Mouse (Mus musculus) spleen, adult 2 months (tissue): ENCODE results near the gene Nav3. TPM values are rescaled to one million over a fixed set of nuclear protein-coding genes. Genes with fewer than 3 reads are reported as not detected.

Experiments used
- DNase-seq, 2 experiments: peaks; one replicate each; pipeline versions ENCODE4 v3.0.0 to v3.0.0-alpha.2; 2012 to 2021; ENCODE audit warnings: low spot score in 2 of 2, low read depth in 1 of 2
- H3K27ac ChIP-seq: fragments of 200-500 bp; 2 replicates; pipeline ENCODE4 v1.5.1; 2012; ENCODE audit warnings: low read length, inconsistent platforms; ENCODE audit not compliant: insufficient read depth
- H3K27me3 ChIP-seq: fragments of 200-500 bp; 2 replicates; pipeline ENCODE4 v1.6.1; 2012; ENCODE audit warnings: mild to moderate bottlenecking, moderate library complexity, low read length, inconsistent platforms; ENCODE audit not compliant: control insufficient read depth, insufficient read depth
- H3K36me3 ChIP-seq: fragments of 200-500 bp; 2 replicates; pipeline ENCODE4 v1.6.1; 2012; ENCODE audit warnings: mild to moderate bottlenecking, low read length, inconsistent platforms; ENCODE audit not compliant: control insufficient read depth, insufficient read depth
- H3K4me1 ChIP-seq: fragments of 200-500 bp; 2 replicates; pipeline ENCODE4 v1.6.1; 2011; ENCODE audit warnings: inconsistent platforms; ENCODE audit not compliant: control insufficient read depth, insufficient read depth, insufficient read length
- H3K4me3 ChIP-seq: fragments of 200-500 bp; 2 replicates; pipeline ENCODE4 v1.5.1; 2011; ENCODE audit warnings: mild to moderate bottlenecking, inconsistent platforms; ENCODE audit not compliant: insufficient read depth, insufficient read length; ENCODE audit errors: extremely low read depth
- CTCF ChIP-seq: fragments of 200-500 bp; IDR thresholded peaks from 2 replicates; pipeline ENCODE4 v1.5.1; 2011; ENCODE audit warnings: mild to moderate bottlenecking, inconsistent platforms; ENCODE audit not compliant: insufficient read depth, insufficient read length, insufficient replicate concordance; ENCODE audit errors: extremely low read depth
- POLR2A ChIP-seq: fragments of 200-500 bp; IDR thresholded peaks from 2 replicates; pipeline ENCODE4 v1.6.1; 2011; ENCODE audit warnings: low read depth, low read length, inconsistent platforms
- WGBS: fragments of 180-500 bp; shearing (Covaris S2); methylation state at CpG from one replicate; pipeline ENCODE4 v1.1.7; 2018; 5-methylcytosine and 5-hydroxymethylcytosine counted together
- polyA plus RNA-seq: library from polyadenylated mRNA; depleted of rRNA; stranded (reverse); fragments of >200 nt; gene quantifications from 2 replicates; pipeline ENCODE4 v1.2.3, GENCODE M21; 2012

Gene Nav3
- polyA plus RNA-seq, 1 experiment: 0.39 TPM

GRCm38 (mm10) chr10:110455063-110455837 lies 754 bp downstream of the Nav3 start:
- Histone ChIP-seq H3K27ac (no peak overlapping the region), H3K4me1 (no peaks in the 10 kb centered on the region), H3K36me3 (no peaks in the 10 kb centered on the region), H3K4me3 (peak overlapping the region; percentile 1; the same call in 1 of the 2 replicates), H3K27me3 (peaks cover 8% of the 10 kb centered on the region)
- TF ChIP-seq POLR2A (no peak), CTCF (no peak)
- WGBS: 3% methylated on average over 39 of the region's 45 CpGs
- DNase-seq: no peak

- Histone ChIP-seq H3K27me3 (peaks cover 8% of the 10 kb centered on the region), H3K4me3 (no peak overlapping the region), H3K36me3 (no peaks in the 10 kb centered on the region), H3K4me1 (no peaks in the 10 kb centered on the region), H3K27ac (no peak overlapping the region)
- TF ChIP-seq POLR2A (no peak), CTCF (no peak)
- no peak for DNase-seq
- 77% methylated on average over 5 of the region's 5 CpGs for WGBS
These were observed 2.4 kb downstream of the Nav3 start for GRCm38 (mm10) chr10:110453566-110453965.

GRCm38 (mm10) chr10:110440396-110440795 lies 15.6 kb downstream of the Nav3 start:
- Histone ChIP-seq H3K4me3 (no peak overlapping the region), H3K27ac (no peak overlapping the region), H3K4me1 (no peaks in the 10 kb centered on the region), H3K36me3 (no peaks in the 10 kb centered on the region), H3K27me3 (no peaks in the 10 kb centered on the region)
- no peak for DNase-seq
- TF ChIP-seq POLR2A: no peak
- TF ChIP-seq CTCF: no peak
- WGBS: 79% methylated on average over 2 of the region's 2 CpGs

GRCm38 (mm10) chr10:110431078-110431477 lies 24.9 kb downstream of the Nav3 start:
- Histone ChIP-seq H3K36me3 (no peaks in the 10 kb centered on the region), H3K27ac (no peak overlapping the region), H3K27me3 (no peaks in the 10 kb centered on the region), H3K4me1 (no peaks in the 10 kb centered on the region), H3K4me3 (no peak overlapping the region)
- TF ChIP-seq CTCF: no peak
- TF ChIP-seq POLR2A: no peak
- DNase-seq: no peak
- 86% methylated on average over 3 of the region's 3 CpGs for WGBS

- no peak for DNase-seq
- TF ChIP-seq CTCF: no peak
- TF ChIP-seq POLR2A: no peak
- Histone ChIP-seq H3K27me3 (no peaks in the 10 kb centered on the region), H3K4me3 (no peak overlapping the region), H3K4me1 (no peaks in the 10 kb centered on the region), H3K36me3 (no peaks in the 10 kb centered on the region), H3K27ac (no peak overlapping the region)
- 85% methylated on average over 6 of the region's 6 CpGs for WGBS
These were observed 26.4 kb downstream of the Nav3 start for GRCm38 (mm10) chr10:110429578-110429977.

- no peak for DNase-seq
- Histone ChIP-seq H3K36me3 (no peaks in the 10 kb centered on the region), H3K27me3 (no peaks in the 10 kb centered on the region), H3K4me3 (no peak overlapping the region), H3K4me1 (no peaks in the 10 kb centered on the region), H3K27ac (no peak overlapping the region)
- WGBS: 84% methylated on average over 2 of the region's 2 CpGs
- no peak for TF ChIP-seq CTCF
- no peak for TF ChIP-seq POLR2A
These were observed 27.0 kb downstream of the Nav3 start for GRCm38 (mm10) chr10:110429052-110429451.

GRCm38 (mm10) chr10:110421533-110421932 lies 34.5 kb downstream of the Nav3 start:
- Histone ChIP-seq H3K27ac (no peak overlapping the region), H3K27me3 (no peaks in the 10 kb centered on the region), H3K36me3 (no peaks in the 10 kb centered on the region), H3K4me3 (no peak overlapping the region), H3K4me1 (no peaks in the 10 kb centered on the region)
- WGBS: 82% methylated on average over 5 of the region's 5 CpGs
- TF ChIP-seq POLR2A: no peak
- TF ChIP-seq CTCF: no peak
- DNase-seq: no peak
